Mouse (Mus musculus) myocyte (in vitro differentiated cells): Measurements from ENCODE around the gene Mrrf. TPM values are rescaled to one million over a fixed set of nuclear protein-coding genes. Genes with fewer than 3 reads are reported as not detected.

ENCODE experiments used
- H3K27me3 ChIP-seq: one replicate; pipeline ENCODE4 v1.6.1; 2011; ENCODE audit not compliant: control insufficient read depth, insufficient read depth, insufficient read length
- H3K36me3 ChIP-seq: one replicate; pipeline ENCODE4 v1.6.1; 2011; ENCODE audit not compliant: control insufficient read depth, insufficient read depth
- H3K4me2 ChIP-seq: one replicate; pipeline ENCODE4 v1.6.1; 2011; ENCODE audit warnings: low read depth, control low read depth
- H3K4me3 ChIP-seq: one replicate; pipeline ENCODE4 v1.5.1; 2011; ENCODE audit warnings: mild to moderate bottlenecking, control low read depth, moderate library complexity
- H3K79me2 ChIP-seq: one replicate; pipeline ENCODE4 v1.6.1; 2011; ENCODE audit not compliant: control insufficient read depth, insufficient read depth
- H3ac ChIP-seq: one replicate; pipeline ENCODE4 v1.6.1; 2011; ENCODE audit not compliant: control insufficient read depth, insufficient read length
- CEBPB ChIP-seq: IDR thresholded peaks from 2 replicates; pipeline ENCODE4 v1.6.1; 2011; ENCODE audit warnings: mild to moderate bottlenecking, moderate library complexity; ENCODE audit not compliant: poor library complexity, insufficient read depth, severe bottlenecking
- E2F4 ChIP-seq: IDR thresholded peaks from one replicate; pipeline ENCODE4 v1.6.1; 2011; ENCODE audit warnings: mild to moderate bottlenecking, control low read depth, moderate library complexity; ENCODE audit not compliant: insufficient read depth
- MAX ChIP-seq: IDR thresholded peaks from one replicate; pipeline ENCODE4 v1.6.1; 2011; ENCODE audit warnings: low read depth, mild to moderate bottlenecking, control low read depth
- MYOD1 ChIP-seq, 3 experiments: IDR thresholded peaks; one replicate each; pipeline ENCODE4 v1.6.1; 2011; ENCODE audit warnings: control low read depth in 2 of 3, low read depth in 2 of 3, mild to moderate bottlenecking in 2 of 3, moderate library complexity in 1 of 3; ENCODE audit not compliant: insufficient read length in 2 of 3, control insufficient read depth in 1 of 3
- MYOG ChIP-seq, 3 experiments: IDR thresholded peaks; one replicate each; pipeline ENCODE4 v1.6.1; 2011; ENCODE audit warnings: control low read depth in 2 of 3, low read depth in 2 of 3, mild to moderate bottlenecking in 2 of 3; ENCODE audit not compliant: insufficient read length in 2 of 3, control insufficient read depth in 1 of 3, insufficient read depth in 1 of 3
- POLR2A ChIP-seq: IDR thresholded peaks from one replicate; pipeline ENCODE4 v1.6.1; 2011; ENCODE audit warnings: low read depth, mild to moderate bottlenecking, control low read depth, moderate library complexity; ENCODE audit not compliant: insufficient read length
- POLR2AphosphoS2 ChIP-seq: IDR thresholded peaks from one replicate; pipeline ENCODE4 v1.6.1; 2011; ENCODE audit warnings: low read depth, control low read depth; ENCODE audit not compliant: insufficient read length
- REST ChIP-seq: IDR thresholded peaks from one replicate; pipeline ENCODE4 v1.6.1; 2011; ENCODE audit warnings: mild to moderate bottlenecking, control low read depth, moderate library complexity; ENCODE audit not compliant: insufficient read depth, insufficient read length
- SRF ChIP-seq: IDR thresholded peaks from one replicate; pipeline ENCODE4 v1.6.1; 2011; ENCODE audit warnings: low read depth; ENCODE audit not compliant: control insufficient read depth, insufficient read length
- TCF12 ChIP-seq: IDR thresholded peaks from one replicate; pipeline ENCODE4 v1.6.1; 2011; ENCODE audit warnings: mild to moderate bottlenecking, control low read depth; ENCODE audit not compliant: poor library complexity, insufficient read depth, severe bottlenecking
- TCF3 ChIP-seq: IDR thresholded peaks from one replicate; pipeline ENCODE4 v1.6.1; 2011; ENCODE audit warnings: low read depth, control low read depth; ENCODE audit not compliant: insufficient read length
- USF1 ChIP-seq: IDR thresholded peaks from one replicate; pipeline ENCODE4 v1.6.1; 2011; ENCODE audit warnings: low read depth, mild to moderate bottlenecking, control low read depth, moderate library complexity
- polyA plus RNA-seq: library from polyadenylated mRNA; unstranded; fragments of >200 nt; fragmentation: generic; extraction: Trizol; gene quantifications from one replicate; pipeline ENCODE4 v1.2.1, GENCODE M21; 2012; ENCODE audit warnings: missing spikeins

The Mrrf gene
- polyA plus RNA-seq = 40.9 TPM

GRCm38 (mm10) chr2:36136300-36136941 lies at the start of gene Mrrf, which contains the start of gene Rbm18:
TSS of gene Mrrf (plus strand) at chr2:36136389.
TSS of gene Rbm18 (minus strand) at chr2:36136773.
- peak within 1 kb of the TSS; percentile 98 for H3K4me3 ChIP-seq

GRCm38 (mm10) chr2:36089190-36089589 lies 47.0 kb upstream of the Mrrf start:
- H3ac ChIP-seq = no peak overlapping the region
- no peak for TF ChIP-seq CEBPB
- TF ChIP-seq MAX = no peak
- no peak for TF ChIP-seq TCF3
- no peak for TF ChIP-seq MYOD1 (IDR thresholded peaks at IDR 0.05; ENCODE audit: control insufficient read depth in 1 of 3, insufficient read length in 2 of 3, low read depth in 2 of 3)
- TF ChIP-seq POLR2AphosphoS2 = no peak
- TF ChIP-seq REST = no peak
- TF ChIP-seq SRF = no peak
- no peak for TF ChIP-seq E2F4
- TF ChIP-seq POLR2A = no peak
- no peak for TF ChIP-seq TCF12
- no peak for TF ChIP-seq MYOG (IDR thresholded peaks at IDR 0.05; ENCODE audit: control insufficient read depth in 1 of 3, insufficient read depth in 1 of 3, insufficient read length in 2 of 3, low read depth in 2 of 3)
- no peak for TF ChIP-seq USF1
- no peaks in the 10 kb centered on the region for H3K36me3 ChIP-seq
- no peak overlapping the region for H3K4me2 ChIP-seq
- no peak overlapping the region for H3K4me3 ChIP-seq
- H3K27me3 ChIP-seq = no peaks in the 10 kb centered on the region
- H3K79me2 ChIP-seq = no peaks in the 10 kb centered on the region

More at GRCm38 (mm10) chr2:36136300-36136941, at the start of gene Mrrf, which contains the start of gene Rbm18:
- no peaks in the 10 kb centered on the region for H3K27me3 ChIP-seq
- TF ChIP-seq MYOD1 (IDR thresholded peaks at IDR 0.05; ENCODE audit: control insufficient read depth in 1 of 3, insufficient read length in 2 of 3, low read depth in 2 of 3) = peak in 1 of 3 experiments; percentile 55
- no peak for TF ChIP-seq TCF3
- TF ChIP-seq POLR2AphosphoS2 = peak; percentile 91
- no peak for TF ChIP-seq E2F4
- peak; percentile 89 for TF ChIP-seq POLR2A
- no peak for TF ChIP-seq CEBPB
- TF ChIP-seq MYOG (IDR thresholded peaks at IDR 0.05; ENCODE audit: control insufficient read depth in 1 of 3, insufficient read depth in 1 of 3, insufficient read length in 2 of 3, low read depth in 2 of 3) = peak in 2 of 3 experiments; percentile 5 to 42
- peak; percentile 90 for TF ChIP-seq SRF
- TF ChIP-seq TCF12 = no peak
- no peak for TF ChIP-seq MAX
- peak; percentile 31 for TF ChIP-seq REST
- TF ChIP-seq USF1 = no peak
- H3K79me2 ChIP-seq = peaks cover 41% of the 10 kb centered on the region
- peak within 1 kb of the TSS; percentile 97 for H3K4me2 ChIP-seq
- H3K36me3 ChIP-seq = peaks cover 28% of the 10 kb centered on the region
- H3ac ChIP-seq = peak within 1 kb of the TSS; percentile 78

- TF ChIP-seq TCF12 (no peak), MAX (no peak), REST (no peak), POLR2A (no peak), MYOD1 (IDR thresholded peaks at IDR 0.05; ENCODE audit: control insufficient read depth in 1 of 3, insufficient read length in 2 of 3, low read depth in 2 of 3) (no peak), E2F4 (no peak), POLR2AphosphoS2 (no peak), TCF3 (no peak), USF1 (no peak), CEBPB (no peak), MYOG (IDR thresholded peaks at IDR 0.05; ENCODE audit: control insufficient read depth in 1 of 3, insufficient read depth in 1 of 3, insufficient read length in 2 of 3, low read depth in 2 of 3) (no peak), SRF (no peak)
- H3K27me3 ChIP-seq = no peaks in the 10 kb centered on the region
These were observed 45.1 kb upstream of the Mrrf start for GRCm38 (mm10) chr2:36090853-36091741.

GRCm38 (mm10) chr2:36092748-36093147 lies 43.4 kb upstream of the Mrrf start:
- TF ChIP-seq TCF3 (no peak), TCF12 (no peak), SRF (no peak), MYOD1 (IDR thresholded peaks at IDR 0.05; ENCODE audit: control insufficient read depth in 1 of 3, insufficient read length in 2 of 3, low read depth in 2 of 3) (no peak), POLR2AphosphoS2 (no peak), E2F4 (no peak), MYOG (IDR thresholded peaks at IDR 0.05; ENCODE audit: control insufficient read depth in 1 of 3, insufficient read depth in 1 of 3, insufficient read length in 2 of 3, low read depth in 2 of 3) (no peak), REST (no peak), CEBPB (no peak), MAX (no peak), USF1 (no peak), POLR2A (no peak)
- H3K79me2 ChIP-seq = no peaks in the 10 kb centered on the region
- no peak overlapping the region for H3K4me3 ChIP-seq
- H3K27me3 ChIP-seq = no peaks in the 10 kb centered on the region
- H3K36me3 ChIP-seq = no peaks in the 10 kb centered on the region
- no peak overlapping the region for H3ac ChIP-seq
- no peak overlapping the region for H3K4me2 ChIP-seq

More at GRCm38 (mm10) chr2:36090853-36091741, 45.1 kb upstream of the Mrrf start:
- H3K36me3 ChIP-seq = no peaks in the 10 kb centered on the region
- H3K4me3 ChIP-seq = no peak overlapping the region
- H3ac ChIP-seq = no peak overlapping the region
- H3K79me2 ChIP-seq = no peaks in the 10 kb centered on the region
- H3K4me2 ChIP-seq = no peak overlapping the region
